Mouse (Mus musculus) cerebellum, postnatal 36 days (tissue): ENCODE measurements around the gene Gm10282.
A peak's percentile ranks its signal among the peaks of the same experiment; 100 is the strongest.

Experiments
- DNase-seq, 2 experiments: peaks; one replicate each; pipeline ENCODE4 v3.0.0; 2021 to 2022; ENCODE audit warnings: mixed read lengths in 2 of 2

The Gm10282 gene

DNA sequence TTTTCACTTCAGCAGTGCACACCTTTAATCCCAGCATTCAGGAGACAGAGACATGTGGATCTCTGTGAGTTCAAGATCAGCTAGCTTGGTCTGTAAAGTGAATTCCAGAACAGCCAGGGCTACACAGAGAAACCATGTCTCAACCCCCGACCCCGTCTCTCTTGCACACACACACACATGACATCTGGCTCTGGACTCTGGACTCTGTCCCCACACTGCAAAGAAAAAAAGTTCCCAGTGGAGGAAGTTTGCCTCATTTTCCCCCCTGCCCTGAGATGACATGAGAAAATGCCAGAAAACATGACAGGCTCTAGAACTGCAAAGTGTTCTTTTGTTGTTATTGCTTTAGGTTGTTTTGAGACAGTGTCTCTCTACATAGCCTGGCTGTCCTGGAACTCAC lies 45.2 kb downstream of the Gm10282 start:
- DNase-seq = no peak

DNA sequence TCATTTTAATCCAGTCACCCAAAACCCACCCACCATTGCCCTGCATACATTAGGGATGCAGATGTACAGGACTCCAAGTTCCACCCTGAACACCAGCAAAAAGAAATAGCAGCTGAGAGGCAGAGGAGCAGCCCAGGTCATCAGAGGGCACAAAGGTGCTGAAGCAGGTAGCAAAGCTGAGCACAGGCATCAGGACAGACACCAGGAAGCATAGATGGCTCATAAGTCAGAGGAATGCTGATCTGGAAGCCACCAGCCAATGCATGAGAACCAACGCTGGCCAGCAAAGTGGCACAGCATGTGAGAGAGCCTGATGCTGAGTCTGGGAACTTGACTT lies 47.2 kb downstream of the Gm10282 start:
- DNase-seq = no peak

DNA sequence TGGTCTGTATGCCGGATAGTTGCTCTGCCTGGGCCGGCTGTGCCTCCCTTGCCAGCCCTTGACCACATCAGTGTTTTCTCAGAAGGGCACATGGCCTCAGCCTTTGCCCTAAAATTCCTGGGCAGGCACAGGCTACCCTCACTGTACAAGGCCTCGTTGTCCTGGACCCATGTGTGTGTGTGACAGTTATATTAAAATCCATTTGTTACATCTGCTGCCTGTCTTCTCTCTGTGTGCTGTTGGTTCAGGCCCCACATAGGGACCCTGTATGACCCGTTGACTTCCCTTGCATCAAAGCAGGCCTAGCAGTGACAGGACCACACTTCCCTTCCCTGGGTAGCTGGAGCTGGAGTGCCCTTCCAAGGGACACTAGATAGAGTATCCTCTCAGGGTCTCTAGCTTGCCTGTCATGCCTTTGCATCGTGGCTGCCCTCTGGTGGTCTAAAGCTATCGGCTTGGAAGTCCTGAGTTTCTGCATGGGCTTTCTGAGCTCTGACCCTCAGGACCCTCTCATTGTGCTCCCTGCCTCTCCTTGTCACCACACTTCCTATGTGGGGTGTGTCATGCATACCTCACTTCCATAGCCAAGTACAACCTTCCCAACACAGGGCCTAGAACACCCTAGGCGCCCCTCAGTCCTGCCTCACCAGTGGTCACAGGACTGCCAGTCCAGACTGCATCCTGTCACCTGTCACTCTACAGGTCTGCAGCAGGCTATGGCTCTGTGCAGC lies 47.7 kb downstream of the Gm10282 start:
- peak in 1 of 2 experiments; percentile 21 for DNase-seq
